Mouse (Mus musculus) layer of hippocampus, adult 8-10 months (tissue): ENCODE results near the gene Lce3b. TPM values are rescaled to one million over a fixed set of nuclear protein-coding genes. Genes with fewer than 3 reads are reported as not detected.

Experiments used
- DNase-seq, 2 experiments: peaks; one replicate each; pipeline ENCODE4 v3.0.0; 2022; ENCODE audit warnings: low spot score in 2 of 2
- total RNA-seq, 4 experiments: library from RNA; stranded (reverse); gene quantifications; 2 replicates each; pipeline ENCODE4 v1.2.4; 2022

Gene Lce3b
- total RNA-seq = not detected

GRCm38 (mm10) chr3:92932679-92933078 is at the start of gene Lce3b:
Gene Lce3b (plus strand): TSS chr3:92932979.
- DNase-seq = no peak

GRCm38 (mm10) chr3:92894063-92894462 is 38.7 kb upstream of the Lce3b start:
- DNase-seq = no peak

- DNase-seq = no peak
Measured at GRCm38 (mm10) chr3:92894489-92894888, 38.3 kb upstream of the Lce3b start.

GRCm38 (mm10) chr3:92902992-92903391 is 29.8 kb upstream of the Lce3b start:
- peak; percentile 4 to 34 for DNase-seq

- no peak for DNase-seq
Measured at GRCm38 (mm10) chr3:92903640-92904039, 29.1 kb upstream of the Lce3b start.

- no peak for DNase-seq
Measured at GRCm38 (mm10) chr3:92905182-92905581, 27.6 kb upstream of the Lce3b start.

- DNase-seq = peak in 1 of 2 experiments; percentile 7
Measured at GRCm38 (mm10) chr3:92907571-92907970, 25.2 kb upstream of the Lce3b start.

- peak; percentile 7 to 33 for DNase-seq
Measured at GRCm38 (mm10) chr3:92920364-92920763, 12.4 kb upstream of the Lce3b start.

- no peak for DNase-seq
Measured at GRCm38 (mm10) chr3:92926130-92926529, 6.6 kb upstream of the Lce3b start, which contains the start of gene Lce3a. Gene Lce3a (minus strand): TSS chr3:92926230.

- DNase-seq = no peak
Measured at GRCm38 (mm10) chr3:92944186-92944585, 11.4 kb downstream of the Lce3b start, which contains the start of gene Lce3c. Gene Lce3c (plus strand): TSS chr3:92944486.

- DNase-seq = no peak
Measured at GRCm38 (mm10) chr3:92957090-92957489, 24.3 kb downstream of the Lce3b start, which contains the start of gene Lce3d. Gene Lce3d (plus strand): TSS chr3:92957390.

- no peak for DNase-seq
Measured at GRCm38 (mm10) chr3:92966761-92967160, 34.0 kb downstream of the Lce3b start, which contains the start of gene Lce3e. Gene Lce3e (plus strand): TSS chr3:92967061.

GRCm38 (mm10) chr3:92978484-92978883 is 45.7 kb downstream of the Lce3b start:
- no peak for DNase-seq

Other genes with a start within 250 kb of the Lce3b start
- not detected for gene Lce1d, start 245.8 kb upstream of the Lce3b start, total RNA-seq
- gene Lce1e, start 223.9 kb upstream of the Lce3b start, total RNA-seq = not detected
- gene Lce1f, start 212.6 kb upstream of the Lce3b start, total RNA-seq = not detected
- not detected for gene Gm38119, start 193.9 kb upstream of the Lce3b start, total RNA-seq
- gene Lce1g, start 180.6 kb upstream of the Lce3b start, total RNA-seq = not detected
- not detected for gene Lce1h, start 167.9 kb upstream of the Lce3b start, total RNA-seq
- not detected for gene Lce1i, start 154.1 kb upstream of the Lce3b start, total RNA-seq
- not detected for gene Lce1j, start 142.5 kb upstream of the Lce3b start, total RNA-seq
- not detected for gene Lce1k, start 125.1 kb upstream of the Lce3b start, total RNA-seq
- not detected for gene Kprp, start 105.7 kb upstream of the Lce3b start, total RNA-seq
- not detected for gene Lce1l, start 81.7 kb upstream of the Lce3b start, total RNA-seq
- not detected for gene 2310050C09Rik, start 62.8 kb upstream of the Lce3b start, total RNA-seq
- gene Lce3a, start 6.7 kb upstream of the Lce3b start, total RNA-seq = not detected
- gene Lce3c, start 11.5 kb downstream of the Lce3b start, total RNA-seq = not detected
- not detected for gene Lce3d, start 24.4 kb downstream of the Lce3b start, total RNA-seq
- gene Lce3e, start 34.1 kb downstream of the Lce3b start, total RNA-seq = not detected
- not detected for gene Lce3f, start 59.2 kb downstream of the Lce3b start, total RNA-seq
- not detected for gene Crct1, start 82.7 kb downstream of the Lce3b start, total RNA-seq
- not detected for gene Lce1m, start 86.1 kb downstream of the Lce3b start, total RNA-seq
- gene Gm4858, start 135.8 kb downstream of the Lce3b start, total RNA-seq = not detected
- not detected for gene Crnn, start 211.8 kb downstream of the Lce3b start, total RNA-seq